Mouse (Mus musculus) heart, postnatal 10 days (tissue): ENCODE measurements around the gene Stab1. TPM values are rescaled to one million over a fixed set of nuclear protein-coding genes. Genes with fewer than 3 reads are reported as not detected.
A peak's percentile ranks its signal among the peaks of the same experiment; 100 is the strongest.

Experiments
- DNase-seq, 2 experiments: peaks; one replicate each; pipeline ENCODE4 v3.0.0; 2021
- intact Hi-C: fragments of 180-260 bp; cut with DNase I; formaldehyde crosslinking; loops from one replicate; pipeline ENCODE4 v1.15.1; 2025
- total RNA-seq, 2 experiments: library from RNA; stranded (reverse); gene quantifications; 2 replicates each; pipeline ENCODE4 v1.2.3; 2021

Gene Stab1
- 10 to 100 TPM; 77.3 to 78.9 TPM for total RNA-seq

DNA sequence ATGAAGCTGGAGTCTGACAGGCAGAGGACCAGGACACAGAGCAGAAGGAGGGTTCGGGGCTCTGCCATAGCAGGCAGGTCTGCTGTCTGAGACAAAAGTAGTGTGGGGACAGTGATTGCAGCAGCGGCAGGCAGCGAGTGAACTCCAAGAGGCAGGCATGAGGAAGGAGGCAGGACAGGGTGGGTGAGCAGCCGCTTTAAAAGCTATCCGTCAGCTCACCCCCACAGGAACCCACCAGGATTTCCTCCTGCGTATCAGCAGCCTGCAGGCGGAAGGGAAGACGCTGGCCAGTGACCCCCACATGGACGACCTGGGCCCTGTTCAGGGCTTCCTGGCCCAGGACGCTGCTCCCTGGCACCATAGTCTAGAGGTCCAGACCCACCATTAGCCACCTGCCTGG, at the start of gene Stab1:
Gene Stab1 (minus strand): TSS at position 217 of the 400 bp plus-strand sequence.
- intact Hi-C loops, result no loop called here
- DNase-seq, result peak; percentile 67 to 68

GRCm38 (mm10) chr14:31217666-31218065, 49.2 kb upstream of the Stab1 start, which contains the start of gene Sema3g:
Gene Sema3g (plus strand): TSS chr14:31217860.
- intact Hi-C loops, result loop anchor here (5.0 kb wide), 1 partner anchor 120 kb away; the partner anchor contains the start of gene Capn7
- DNase-seq, result peak; percentile 76 to 79

- intact Hi-C loops, result loop anchor here (5.0 kb wide), 1 partner anchor 120 kb away; the partner anchor contains the start of gene Capn7
Measured at GRCm38 (mm10) chr14:31216846-31217245, 48.4 kb upstream of the Stab1 start, which contains the start of gene Nisch. Gene Nisch (minus strand): TSS chr14:31216946.

DNA sequence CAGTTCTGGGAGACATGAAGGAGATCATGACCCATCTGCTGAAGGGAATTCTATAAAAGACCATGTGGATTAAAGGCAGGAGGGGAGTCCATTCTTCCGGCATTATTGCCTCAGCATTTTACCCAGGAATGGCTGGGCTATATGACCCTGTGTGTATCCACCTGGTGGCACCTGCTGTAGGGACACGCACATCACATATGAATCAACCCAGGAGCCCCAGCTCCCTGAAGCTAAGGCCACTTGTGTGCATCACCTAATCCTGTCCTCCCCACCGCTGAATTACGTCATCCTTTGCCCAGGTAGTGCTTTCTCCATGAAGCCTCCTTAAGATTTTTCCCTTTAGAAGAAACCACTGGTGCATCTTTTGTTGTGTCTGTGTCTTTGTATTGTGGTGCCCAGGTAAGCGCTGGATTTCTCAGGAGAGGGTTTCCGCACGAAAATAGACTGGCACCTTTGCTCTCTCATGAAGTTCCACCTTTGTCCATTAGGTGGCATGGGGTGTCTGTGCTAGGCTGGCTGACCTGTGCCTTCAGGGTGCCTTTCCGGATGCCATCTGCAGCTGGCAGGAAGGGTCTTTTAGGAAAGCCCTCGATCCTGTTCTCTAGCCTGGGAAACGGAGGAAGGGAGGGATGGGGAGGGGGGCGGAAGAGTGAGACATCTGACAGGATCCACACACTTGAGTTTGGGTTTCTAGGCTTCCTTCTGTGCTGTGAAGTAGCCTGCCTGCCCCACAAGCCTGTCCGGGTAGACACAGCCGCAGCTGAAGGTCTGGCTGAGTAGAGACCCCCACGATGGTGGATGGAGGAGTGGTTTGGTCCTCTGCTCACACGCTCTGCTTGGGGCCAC, 46.9 kb upstream of the Stab1 start:
- peak; percentile 81 to 87 for DNase-seq
- intact Hi-C loops, result loop anchor here (1.0 to 5.0 kb wide), 2 partner anchors 18 to 122 kb away; partner anchors contain the start of gene Capn7

More at GRCm38 (mm10) chr14:31216846-31217245, 48.4 kb upstream of the Stab1 start, which contains the start of gene Nisch:
- no peak for DNase-seq

- intact Hi-C loops, result loop anchor here (1.0 to 5.0 kb wide), 2 partner anchors 19 to 123 kb away; partner anchors contain the start of gene Capn7
- DNase-seq, result no peak
Measured at GRCm38 (mm10) chr14:31214684-31215083, 46.2 kb upstream of the Stab1 start.

DNA sequence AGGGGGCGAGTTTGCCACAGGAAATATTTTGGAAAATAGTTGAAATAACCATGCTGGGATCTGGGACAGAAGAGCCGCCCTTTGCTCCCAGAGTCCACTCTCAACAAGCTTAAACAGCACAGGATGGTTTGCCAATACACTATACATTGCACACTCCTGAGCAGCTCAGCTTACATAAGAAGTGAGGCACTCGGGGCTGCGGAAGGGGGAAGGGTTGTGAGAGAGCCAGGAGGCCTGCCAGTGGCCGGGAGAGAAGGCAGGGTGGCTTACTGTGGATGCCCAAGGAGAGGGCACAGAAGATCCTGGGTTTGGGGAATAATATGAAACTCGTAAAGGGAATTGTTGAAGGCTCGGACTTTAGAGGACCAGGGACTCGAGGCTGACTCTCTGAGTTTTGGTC, 45.4 kb upstream of the Stab1 start:
- intact Hi-C loops, result no loop called here
- DNase-seq, result no peak

DNA sequence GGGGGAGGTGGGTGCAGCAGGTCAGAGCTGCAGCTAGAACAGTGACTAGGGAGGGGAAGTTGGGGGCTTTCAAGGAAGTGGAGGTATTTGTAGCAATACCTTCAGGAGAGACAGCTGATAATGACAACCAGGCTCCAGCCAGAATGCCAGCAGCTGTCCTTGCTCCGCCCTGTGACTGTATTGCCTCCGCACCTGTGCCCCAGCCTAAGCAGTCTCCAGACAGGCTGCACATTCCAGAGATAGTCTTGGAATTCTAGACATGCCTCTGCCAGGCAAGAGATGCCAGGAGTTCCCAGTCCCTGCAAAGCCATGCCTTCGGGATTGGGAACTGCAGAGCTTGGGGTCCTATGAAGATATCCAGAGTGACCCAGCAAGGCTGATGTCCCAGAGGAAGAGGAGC, 44.1 kb upstream of the Stab1 start:
- intact Hi-C loops, result no loop called here
- DNase-seq, result no peak

DNA sequence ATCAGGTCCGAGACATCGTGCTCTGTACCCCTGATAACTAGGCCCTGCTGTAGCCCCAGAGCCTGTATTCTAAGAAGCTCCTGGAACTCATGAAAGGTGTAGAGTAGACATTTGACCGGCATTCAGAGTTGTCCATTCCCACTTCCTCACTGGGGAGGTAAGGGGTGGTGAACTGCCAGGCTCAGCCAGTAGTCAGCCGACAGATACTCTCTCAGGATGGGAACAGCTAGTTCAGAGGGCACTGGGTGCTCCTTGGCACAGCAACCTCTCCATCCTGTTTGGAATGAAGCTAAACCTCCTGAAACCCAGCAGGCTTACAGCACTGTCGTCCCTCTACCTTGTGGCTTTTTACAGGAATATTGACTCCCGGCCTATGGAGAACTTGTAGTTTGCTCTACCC, 43.4 kb upstream of the Stab1 start:
- intact Hi-C loops, result no loop called here
- DNase-seq, result no peak

GRCm38 (mm10) chr14:31209133-31209557, 40.7 kb upstream of the Stab1 start:
- intact Hi-C loops, result no loop called here
- DNase-seq, result peak; percentile 80 to 86

DNA sequence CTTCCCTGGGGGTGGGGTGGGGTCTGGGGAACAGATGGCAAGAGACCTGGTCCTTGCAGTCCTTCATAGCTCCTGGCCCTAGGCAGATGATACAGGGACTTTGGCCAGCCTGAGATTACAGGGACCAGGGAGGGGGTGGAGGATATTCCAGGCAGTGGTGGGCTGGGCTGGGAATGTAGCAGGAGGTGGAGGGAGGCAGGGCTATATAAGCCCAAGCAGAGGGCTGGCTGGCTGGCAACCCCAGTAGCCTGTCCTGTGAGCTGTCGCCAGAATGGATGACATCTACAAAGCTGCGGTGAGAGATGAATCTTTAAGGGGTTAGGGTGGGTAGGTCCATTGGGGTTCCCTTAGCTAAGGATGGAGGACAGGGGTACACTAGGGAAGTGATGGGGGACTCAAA, 39.6 kb upstream of the Stab1 start, which contains the start of gene Tnnc1:
Gene Tnnc1 (plus strand): TSS at position 229 of the 400 bp plus-strand sequence.
- intact Hi-C loops, result no loop called here
- peak; percentile 77 to 85 for DNase-seq

GRCm38 (mm10) chr14:31207070-31207830, 38.8 kb upstream of the Stab1 start:
- intact Hi-C loops, result no loop called here
- DNase-seq, result no peak

GRCm38 (mm10) chr14:31206472-31206981, 38.1 kb upstream of the Stab1 start:
- intact Hi-C loops, result no loop called here
- peak; percentile 97 for DNase-seq

DNA sequence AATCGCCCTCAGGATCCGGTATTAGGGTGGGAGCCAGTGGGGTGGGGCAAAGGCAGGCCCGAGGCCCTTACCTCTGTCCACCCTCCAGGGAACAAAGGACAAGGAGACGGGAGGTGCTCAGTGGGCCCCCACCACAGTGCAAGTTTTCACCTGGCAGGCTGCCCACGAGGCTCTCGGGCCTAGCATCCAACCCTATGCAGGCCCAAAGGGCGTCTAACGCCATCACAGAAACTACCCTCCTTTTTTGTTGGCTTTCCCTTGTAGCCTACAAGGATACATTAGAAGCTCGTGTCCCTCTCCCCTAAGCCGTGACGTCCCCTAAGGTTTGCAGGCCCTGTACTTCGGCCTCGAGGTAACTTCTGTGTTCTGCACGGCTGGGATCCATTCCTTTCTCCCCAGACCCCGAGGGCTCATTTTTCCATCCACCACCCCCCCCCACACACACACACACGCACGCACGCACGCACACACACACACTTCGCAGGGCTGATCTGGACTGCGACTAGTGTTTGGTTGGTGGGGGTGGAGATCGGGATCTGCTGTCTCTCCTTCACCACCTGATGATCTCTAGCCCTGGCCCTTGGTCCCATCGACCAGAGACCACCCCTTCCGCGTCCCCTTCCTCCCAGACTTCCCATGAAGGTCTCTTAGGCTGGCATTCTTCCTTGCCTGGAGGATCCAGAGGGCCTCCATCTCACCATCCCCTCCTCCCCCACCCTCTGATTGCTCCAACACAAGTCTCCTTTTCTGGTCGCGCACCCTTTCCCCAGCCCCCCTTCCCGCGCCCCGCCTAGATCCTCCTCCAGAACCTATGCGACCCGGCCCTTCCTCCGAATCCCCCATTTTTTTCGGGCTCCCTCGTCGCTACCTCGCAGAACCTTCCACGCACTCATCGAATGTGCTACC, 37.4 kb upstream of the Stab1 start:
- intact Hi-C loops, result no loop called here

DNA sequence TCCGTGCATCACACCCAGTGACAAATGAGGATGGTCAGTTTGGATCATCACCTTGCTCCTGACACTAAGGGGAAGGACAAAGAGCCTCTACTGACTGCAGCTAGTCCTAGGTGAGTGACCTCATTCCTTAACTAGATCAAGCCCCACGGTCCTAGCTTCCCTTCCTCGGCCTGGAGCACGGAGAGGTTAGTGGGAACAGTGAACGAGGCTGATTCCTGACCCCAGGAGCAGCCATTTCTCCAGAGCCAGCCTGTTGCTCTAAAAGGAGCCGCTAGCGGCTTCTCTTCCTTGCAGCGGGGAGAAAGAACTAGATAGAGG, 36.8 kb upstream of the Stab1 start:
- intact Hi-C loops, result no loop called here
- no peak for DNase-seq

More for the DNA sequence above, 37.4 kb upstream of the Stab1 start:
- peak; percentile 71 to 78 for DNase-seq

- no peak for DNase-seq
- intact Hi-C loops, result no loop called here
Measured at GRCm38 (mm10) chr14:31204844-31205243, 36.4 kb upstream of the Stab1 start.

DNA sequence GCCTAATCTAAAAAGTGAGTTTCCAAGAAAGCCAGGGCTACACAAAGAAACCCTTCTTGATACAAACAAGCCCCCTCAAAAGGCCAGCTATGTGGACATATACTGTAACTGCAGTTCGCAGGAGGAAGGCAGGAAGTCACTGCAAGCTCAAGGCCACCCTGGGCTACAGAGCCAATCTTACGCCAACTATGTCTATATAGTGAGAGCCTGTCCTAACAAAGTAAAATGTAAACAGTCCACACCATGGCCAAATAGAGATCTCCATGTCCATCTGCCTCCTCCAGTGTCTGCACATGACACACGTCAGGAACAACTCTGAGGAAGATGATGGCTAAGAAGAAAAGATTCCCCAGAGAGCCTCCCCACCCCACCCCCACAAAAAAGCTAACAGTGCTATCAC, 31.6 kb upstream of the Stab1 start:
- no peak for DNase-seq
- intact Hi-C loops, result no loop called here

GRCm38 (mm10) chr14:31199599-31199998, 31.2 kb upstream of the Stab1 start:
- intact Hi-C loops, result loop anchor here (10.0 kb wide), 1 partner anchor 175 kb away; no protein-coding TSS in a partner anchor
- no peak for DNase-seq

- intact Hi-C loops, result loop anchor here (10.0 kb wide), 1 partner anchor 173 kb away; no protein-coding TSS in a partner anchor
- DNase-seq, result peak in 1 of 2 experiments; percentile 74
Measured at GRCm38 (mm10) chr14:31197547-31198516, 29.4 kb upstream of the Stab1 start.
